Mouse (Mus musculus) CH12.LX (cell line): Measurements from ENCODE around the gene Rapgef4. TPM values are rescaled to one million over a fixed set of nuclear protein-coding genes. Genes with fewer than 3 reads are reported as not detected.

ENCODE experiments used
- DNase-seq: peaks from one replicate; pipeline ENCODE4 v3.0.0-alpha.2; 2013; ENCODE audit errors: extremely low read depth
- H3K27ac ChIP-seq: 2 replicates; pipeline ENCODE4 v1.5.1; 2012; ENCODE audit warnings: low read depth, mild to moderate bottlenecking, control low read depth, moderate library complexity; ENCODE audit not compliant: insufficient read depth
- H3K27me3 ChIP-seq: replicated peaks from 2 replicates; pipeline ENCODE3; 2012; ENCODE audit warnings: inconsistent platforms
- H3K36me3 ChIP-seq, 2 experiments: replicated peaks in 1 of 2; 2 replicates each; pipeline versions ENCODE3 to v1.6.1; 2012; ENCODE audit warnings: inconsistent platforms in 1 of 2, low read length in 1 of 2, mild to moderate bottlenecking in 1 of 2, mixed read lengths in 1 of 2, moderate library complexity in 1 of 2; ENCODE audit not compliant: control insufficient read depth in 1 of 2, insufficient read depth in 1 of 2
- H3K4me1 ChIP-seq, 2 experiments: 2 replicates each; pipeline ENCODE4 v1.6.1; 2012; ENCODE audit warnings: inconsistent platforms in 1 of 2, moderate library complexity in 1 of 2; ENCODE audit not compliant: insufficient read depth in 2 of 2, control insufficient read depth in 1 of 2
- H3K4me2 ChIP-seq: 2 replicates; pipeline ENCODE4 v1.6.1; 2012; ENCODE audit warnings: low read depth, mild to moderate bottlenecking, control low read depth; ENCODE audit not compliant: poor library complexity, insufficient read depth, severe bottlenecking
- H3K4me3 ChIP-seq, 3 experiments: fragments of 150-350 bp in 1 of 3; sonication (generic) in 1 of 3; replicated peaks in 1 of 3; 2 replicates each; pipeline versions ENCODE3 to v1.5.1; 2011 to 2012; ENCODE audit warnings: low read depth in 2 of 3, low read length in 2 of 3, mild to moderate bottlenecking in 2 of 3, moderate library complexity in 2 of 3, control low read depth in 1 of 3, improper control_type of control experiment in 1 of 3, inconsistent platforms in 1 of 3, mixed read lengths in 1 of 3; ENCODE audit not compliant: poor library complexity in 1 of 3
- H3K79me2 ChIP-seq: replicated peaks from 2 replicates; pipeline ENCODE4 v1.6.1; 2012; ENCODE audit warnings: mild to moderate bottlenecking, moderate library complexity; ENCODE audit not compliant: control insufficient read depth, poor library complexity, insufficient read depth, severe bottlenecking; ENCODE audit errors: extremely low read depth
- H3K9ac ChIP-seq: 2 replicates; pipeline ENCODE4 v1.6.1; 2012; ENCODE audit warnings: low read depth, mild to moderate bottlenecking, control low read depth, moderate library complexity; ENCODE audit not compliant: insufficient read depth
- H3K9me3 ChIP-seq: replicated peaks from 2 replicates; pipeline ENCODE3; 2012; ENCODE audit warnings: low read length, inconsistent platforms, mixed read lengths
- CHD1 ChIP-seq: IDR thresholded peaks from 2 replicates; pipeline ENCODE4 v1.6.1; 2012; ENCODE audit warnings: low read depth, low read length, improper control_type of control experiment, inconsistent platforms
- CHD2 ChIP-seq: IDR thresholded peaks from 2 replicates; pipeline ENCODE4 v1.6.1; 2011; ENCODE audit warnings: low read length, improper control_type of control experiment
- ELF1 ChIP-seq: IDR thresholded peaks from 2 replicates; pipeline ENCODE4 v1.6.1; 2014; ENCODE audit warnings: low read depth, mild to moderate bottlenecking, inconsistent platforms, low read length, improper control_type of control experiment
- EP300 ChIP-seq: IDR thresholded peaks from 2 replicates; pipeline ENCODE4 v1.6.1; 2011; ENCODE audit warnings: low read length, improper control_type of control experiment
- GABPA ChIP-seq: IDR thresholded peaks from 2 replicates; pipeline ENCODE4 v1.6.1; 2012; ENCODE audit warnings: low read depth, low read length, improper control_type of control experiment, inconsistent platforms; ENCODE audit not compliant: insufficient replicate concordance
- JUN ChIP-seq: IDR thresholded peaks from 2 replicates; pipeline ENCODE4 v1.6.1; 2011; ENCODE audit warnings: low read depth, mild to moderate bottlenecking, low read length, improper control_type of control experiment, moderate library complexity; ENCODE audit not compliant: insufficient read depth
- KAT2A ChIP-seq: IDR thresholded peaks from 2 replicates; pipeline ENCODE4 v1.6.1; 2012; ENCODE audit warnings: low read length, improper control_type of control experiment, inconsistent platforms; ENCODE audit not compliant: insufficient replicate concordance
- MAFK ChIP-seq: IDR thresholded peaks from 2 replicates; pipeline ENCODE4 v1.6.1; 2011; ENCODE audit warnings: low read length, improper control_type of control experiment; ENCODE audit not compliant: insufficient replicate concordance
- MAX ChIP-seq: IDR thresholded peaks from 2 replicates; pipeline ENCODE4 v1.6.1; 2011; ENCODE audit warnings: low read length, improper control_type of control experiment
- MAZ ChIP-seq: IDR thresholded peaks from 2 replicates; pipeline ENCODE4 v1.6.1; 2012; ENCODE audit warnings: low read depth, mild to moderate bottlenecking, inconsistent platforms, low read length, improper control_type of control experiment, moderate library complexity
- MEF2A ChIP-seq: IDR thresholded peaks from 2 replicates; pipeline ENCODE4 v1.6.1; 2014; ENCODE audit warnings: low read depth, mild to moderate bottlenecking, inconsistent platforms, low read length, improper control_type of control experiment, borderline replicate concordance
- MXI1 ChIP-seq: IDR thresholded peaks from 2 replicates; pipeline ENCODE4 v1.6.1; 2011; ENCODE audit warnings: mild to moderate bottlenecking, low read depth, low read length, improper control_type of control experiment
- MYC ChIP-seq: IDR thresholded peaks from 2 replicates; pipeline ENCODE4 v1.6.1; 2011; ENCODE audit warnings: low read depth, mild to moderate bottlenecking, improper control_type of control experiment, low read length
- NELFE ChIP-seq: IDR thresholded peaks from 2 replicates; pipeline ENCODE4 v1.6.1; 2011; ENCODE audit warnings: low read depth, low read length, improper control_type of control experiment
- PAX5 ChIP-seq: IDR thresholded peaks from 2 replicates; pipeline ENCODE4 v1.6.1; 2012; ENCODE audit warnings: low read length, inconsistent platforms, mixed read lengths
- POLR2AphosphoS2 ChIP-seq: IDR thresholded peaks from 2 replicates; pipeline ENCODE4 v1.6.1; 2011; ENCODE audit warnings: low read depth, low read length, improper control_type of control experiment
- RAD21 ChIP-seq: IDR thresholded peaks from 2 replicates; pipeline ENCODE4 v1.6.1; 2011; ENCODE audit warnings: low read depth, mild to moderate bottlenecking, low read length, improper control_type of control experiment, moderate library complexity
- SIN3A ChIP-seq: IDR thresholded peaks from 2 replicates; pipeline ENCODE4 v1.6.1; 2012; ENCODE audit warnings: low read length, improper control_type of control experiment, inconsistent platforms
- TBP ChIP-seq: conservative IDR thresholded peaks from 2 replicates; pipeline ENCODE4 v1.6.1; 2011; ENCODE audit warnings: low read depth, low read length, improper control_type of control experiment
- USF1 ChIP-seq: IDR thresholded peaks from 2 replicates; pipeline ENCODE4 v1.6.1; 2014; ENCODE audit warnings: low read depth, mild to moderate bottlenecking, inconsistent platforms, low read length, improper control_type of control experiment
- USF2 ChIP-seq: conservative IDR thresholded peaks from 2 replicates; pipeline ENCODE4 v1.6.1; 2011; ENCODE audit warnings: low read depth, low read length, improper control_type of control experiment
- ZC3H11A ChIP-seq: IDR thresholded peaks from 2 replicates; pipeline ENCODE4 v1.6.1; 2012; ENCODE audit warnings: low read depth, mild to moderate bottlenecking, inconsistent platforms, low read length, improper control_type of control experiment
- dilution Hi-C: fragments of 300-500 bp; cut with MboI; formaldehyde crosslinking; loops from 2 replicates; pipeline ENCODE4 v1.14.3; 2020; ENCODE audit warnings: low sequenced_read_pairs; ENCODE audit not compliant: extremely low pct_unique_long_range_greater_than_20kb, extremely low pct_ligation_motif_present
- in situ Hi-C: fragments of 300-500 bp; cut with MboI; formaldehyde crosslinking; loops from 3 replicates; pipeline ENCODE4 v1.14.3; 2019; ENCODE audit warnings: low sequenced_read_pairs, low pct_ligation_motif_present, low pct_unique_long_range_greater_than_20kb, mixed read lengths
- polyA plus RNA-seq: library from polyadenylated mRNA; unstranded; fragments of >175 nt; gene quantifications from 2 replicates; pipeline ENCODE4 v1.2.1, GENCODE M21; 2012; ENCODE audit warnings: low read depth; ENCODE audit not compliant: insufficient read length
- total RNA-seq, 2 experiments: library from RNA; depleted of rRNA; stranded (reverse); fragments of 300-350 nt in 1 of 2; fragments of >200 nt in 1 of 2; gene quantifications; 2 replicates each; pipeline ENCODE4 v1.2.3; 2012 to 2014

Gene Rapgef4
- total and polyA plus RNA-seq, 3 experiments = 0.12 to 0.13 TPM; not detected in 1

DNA sequence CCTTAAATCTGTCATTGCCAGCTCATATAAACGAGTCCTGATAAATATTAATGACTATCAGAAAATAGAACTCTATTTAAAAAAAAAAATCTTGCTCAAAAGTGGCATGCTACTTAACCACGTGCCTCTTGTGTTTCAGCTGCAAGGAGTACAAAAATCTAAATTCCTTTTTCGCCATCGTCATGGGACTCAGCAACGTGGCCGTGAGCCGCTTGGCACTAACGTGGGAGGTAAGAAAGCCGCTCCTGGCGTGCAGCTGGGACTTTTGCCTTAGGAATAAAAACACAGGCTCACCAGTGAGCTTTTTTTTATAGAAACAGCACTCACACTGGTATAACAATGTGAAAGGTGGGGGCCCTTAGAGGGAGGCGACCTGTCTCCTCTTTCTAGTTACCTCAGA lies 257.9 kb downstream of the Rapgef4 start:
- no peak for DNase-seq
- TF ChIP-seq POLR2AphosphoS2 = no peak
- TF ChIP-seq ZC3H11A = no peak
- TF ChIP-seq EP300 = no peak
- no peak for TF ChIP-seq JUN
- no peak for TF ChIP-seq NELFE
- no peak for TF ChIP-seq CHD1
- TF ChIP-seq CHD2 = no peak
- TF ChIP-seq MAZ = no peak
- TF ChIP-seq MEF2A = no peak
- TF ChIP-seq SIN3A = no peak
- TF ChIP-seq MYC = no peak
- TF ChIP-seq GABPA = no peak
- no peak for TF ChIP-seq MAX
- Histone ChIP-seq H3K27ac (no peak overlapping the region), H3K9me3 (no peaks in the 10 kb centered on the region), H3K4me1 (peaks cover 0 to 9% of the 10 kb centered on the region in 2 experiments; a peak in 2 of 4 replicates), H3K79me2 (no peaks in the 10 kb centered on the region), H3K27me3 (no peaks in the 10 kb centered on the region), H3K36me3 (no peaks in the 10 kb centered on the region), H3K9ac (no peak overlapping the region), H3K4me2 (no peak overlapping the region), H3K4me3 (no peak overlapping the region)
- in situ Hi-C loops (loop anchor here (10.0 kb wide), 1 partner anchor 156 kb away; no protein-coding TSS in a partner anchor), dilution Hi-C loops (no loop called here)

DNA sequence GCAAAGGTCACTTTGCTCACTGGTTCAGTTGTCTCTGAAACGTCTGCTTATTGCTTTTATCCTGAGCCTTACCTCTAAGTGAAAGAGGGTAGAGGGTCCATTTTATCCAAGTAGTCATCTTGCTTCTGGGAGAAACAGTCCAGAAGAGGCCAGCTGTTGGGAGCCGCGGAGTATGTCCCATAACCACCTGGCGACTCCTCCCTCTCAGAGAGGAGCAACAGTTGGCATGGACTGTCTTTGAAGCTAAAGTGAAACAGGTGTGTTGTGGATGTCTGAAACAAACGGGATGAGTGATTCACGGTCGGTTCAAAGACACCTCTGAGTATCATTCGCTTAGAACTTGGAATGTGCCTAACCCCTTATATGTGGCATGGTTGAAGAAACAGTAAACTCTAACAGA lies 258.4 kb downstream of the Rapgef4 start:
- no peak for DNase-seq
- in situ Hi-C loops = loop anchor here (10.0 kb wide), 1 partner anchor 155 kb away; no protein-coding TSS in a partner anchor
- TF ChIP-seq KAT2A (no peak), MAFK (no peak), USF1 (no peak), PAX5 (no peak), POLR2AphosphoS2 (no peak), ELF1 (no peak), TBP (no peak), USF2 (no peak), MXI1 (no peak), RAD21 (no peak)

More for the DNA sequence above, 258.4 kb downstream of the Rapgef4 start:
- dilution Hi-C loops = no loop called here
- Histone ChIP-seq H3K27ac (no peak overlapping the region), H3K4me1 (peaks cover 0 to 9% of the 10 kb centered on the region in 2 experiments; a peak in 2 of 4 replicates), H3K9ac (no peak overlapping the region), H3K27me3 (no peaks in the 10 kb centered on the region), H3K9me3 (no peaks in the 10 kb centered on the region), H3K36me3 (no peaks in the 10 kb centered on the region), H3K4me2 (no peak overlapping the region), H3K4me3 (no peak overlapping the region), H3K79me2 (no peaks in the 10 kb centered on the region)
